Mouse (Mus musculus): Measurements from ENCODE around the gene Gm20683.

Gene Gm20683

GRCm38 (mm10) chr17:25795609-25796092 lies 45.9 kb downstream of the Gm20683 start, which contains the start of gene AC134908.4:
AC134908.4 (minus strand) TSS chr17:25795659.
- DNase-seq (ENCODE audit: low spot score in 2 of 2) = peak; percentile 67 to 74

- no peak for DNase-seq (ENCODE audit: low spot score in 2 of 2)
These were observed 46.6 kb downstream of the Gm20683 start for GRCm38 (mm10) chr17:25794998-25795397.

GRCm38 (mm10) chr17:25794197-25794596 lies 47.4 kb downstream of the Gm20683 start:
- DNase-seq (ENCODE audit: low spot score in 2 of 2) = no peak

GRCm38 (mm10) chr17:25792615-25793014 lies 48.9 kb downstream of the Gm20683 start, which contains the start of gene Fam173a:
Fam173a (minus strand) TSS chr17:25792901.
- DNase-seq (ENCODE audit: low spot score in 2 of 2) = peak in 1 of 2 experiments; percentile 72

- peak in 1 of 2 experiments; percentile 87 for DNase-seq (ENCODE audit: low spot score in 2 of 2)
These were observed 49.6 kb downstream of the Gm20683 start for GRCm38 (mm10) chr17:25791843-25792527.

DNA sequence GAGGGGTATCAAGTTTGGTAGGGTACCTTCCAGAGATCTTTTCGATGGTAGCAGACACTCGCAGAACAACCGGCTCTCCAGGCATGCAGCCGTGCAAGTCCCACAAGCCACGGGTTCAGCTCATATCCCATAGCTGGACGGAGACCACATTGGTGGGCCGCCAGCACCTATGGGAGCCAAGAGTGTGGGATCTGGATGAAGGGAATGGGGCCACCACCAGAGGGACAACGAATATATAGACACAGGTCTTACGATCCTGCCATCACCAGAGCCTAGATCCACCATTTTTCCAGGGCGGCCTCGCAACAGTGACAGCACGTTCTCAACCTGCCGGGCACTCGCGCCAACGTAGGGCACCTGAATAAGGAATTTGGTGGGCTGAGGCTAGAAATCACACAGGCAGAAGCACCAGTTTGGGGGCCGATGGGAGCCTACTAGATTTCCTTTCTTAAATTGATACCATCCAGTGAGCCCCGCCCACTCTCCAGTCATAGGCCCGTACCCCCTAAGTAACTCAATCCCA lies 50.2 kb downstream of the Gm20683 start:
- no peak for DNase-seq (ENCODE audit: low spot score in 2 of 2)

- DNase-seq (ENCODE audit: low spot score in 2 of 2) = no peak
These were observed 54.6 kb downstream of the Gm20683 start for GRCm38 (mm10) chr17:25786781-25787504.

- DNase-seq (ENCODE audit: low spot score in 2 of 2) = no peak
These were observed 55.3 kb downstream of the Gm20683 start, which contains the start of gene Ccdc78 for GRCm38 (mm10) chr17:25786280-25786679. Ccdc78 (plus strand) TSS chr17:25786580.

DNA sequence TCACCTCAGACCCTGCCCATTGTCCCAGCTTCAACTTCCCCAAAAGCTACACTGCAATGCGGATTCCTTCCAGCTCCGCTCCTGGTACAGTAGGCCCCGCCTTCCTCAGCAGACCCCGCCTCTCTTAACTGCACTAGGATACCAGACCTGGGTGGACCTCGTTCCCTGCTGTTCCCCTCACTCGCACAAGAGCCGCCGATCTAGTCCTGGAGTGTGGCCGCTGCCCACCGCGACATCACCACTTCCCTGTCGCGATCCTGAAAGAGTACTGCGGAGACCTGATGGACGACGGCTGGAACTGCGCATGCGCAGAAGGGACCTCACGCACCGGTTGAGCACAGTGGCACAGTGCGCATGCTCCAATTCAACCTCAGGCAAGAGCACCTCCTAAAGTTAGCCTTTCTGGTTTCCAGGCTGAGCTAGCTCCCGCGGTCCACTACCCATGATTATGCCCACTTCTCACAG lies 56.2 kb downstream of the Gm20683 start, which contains the start of gene Haghl:
Haghl (minus strand) TSS at position 393 of the 465 bp plus-strand sequence.
- DNase-seq (ENCODE audit: low spot score in 2 of 2) = peak; percentile 85 to 98

Data from left cerebral cortex, adult 9 months (tissue).